Mouse (Mus musculus) C2C12 (cell line): ENCODE measurements around the gene Nup50.

ENCODE experiments used
- CTCF ChIP-seq: IDR thresholded peaks from one replicate; pipeline ENCODE4 v1.5.1; 2011; ENCODE audit not compliant: control insufficient read depth, insufficient read depth, insufficient read length
- MAX ChIP-seq: IDR thresholded peaks from one replicate; pipeline ENCODE4 v1.6.1; 2011; ENCODE audit warnings: mild to moderate bottlenecking, control low read depth
- MYOG ChIP-seq: IDR thresholded peaks from one replicate; pipeline ENCODE4 v1.6.1; 2011; ENCODE audit not compliant: control insufficient read depth, insufficient read length; ENCODE audit errors: extremely low read depth
- USF1 ChIP-seq: IDR thresholded peaks from one replicate; pipeline ENCODE4 v1.6.1; 2011; ENCODE audit warnings: low read depth, mild to moderate bottlenecking, control low read depth, moderate library complexity

DNA sequence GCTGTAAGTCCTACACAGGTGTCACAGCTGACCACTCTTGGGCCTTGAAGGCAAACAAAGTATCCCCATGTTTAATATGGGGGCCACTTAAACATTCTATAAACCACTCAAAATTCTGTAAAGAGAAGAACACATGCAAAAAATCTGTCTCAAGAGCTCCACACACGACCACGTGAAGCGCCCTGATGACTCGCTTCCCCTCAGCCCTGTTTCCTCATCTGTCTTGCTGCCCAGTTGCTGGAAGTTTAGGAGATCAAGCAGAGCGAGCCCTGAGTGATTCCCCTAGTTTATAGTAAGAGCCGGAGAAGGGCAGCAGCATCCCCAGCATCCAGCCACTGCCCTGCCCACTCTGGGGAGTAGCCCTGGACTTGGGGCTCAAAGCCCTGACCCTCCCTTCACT lies 36.7 kb downstream of the Nup50 start:
- TF ChIP-seq CTCF, result no peak
- no peak for TF ChIP-seq MAX
- TF ChIP-seq MYOG, result no peak
- TF ChIP-seq USF1, result no peak
